Mouse (Mus musculus) skeletal muscle tissue, postnatal 0 days (tissue): Measurements from ENCODE around the gene Cemip. TPM values are rescaled to one million over a fixed set of nuclear protein-coding genes. Genes with fewer than 3 reads are reported as not detected.

Experiments
- polyA plus RNA-seq: library from polyadenylated mRNA; unstranded; fragments of >200 nt; fragmentation: Nextera tagmentation; extraction: Ambion mirVana; gene quantifications from 2 replicates; pipeline ENCODE4 v1.2.1, GENCODE M21; 2015

Cemip gene
- 0.04 TPM in 1 of 2 replicates, not detected in the other for polyA plus RNA-seq

GRCm38 (mm10) chr7:84086039-84086829 is at the start of gene Cemip:
Gene Cemip, minus strand, starts transcription at chr7:84086502.

GRCm38 (mm10) chr7:83884021-83884658 is 202.2 kb downstream of the Cemip start, which contains the start of the genes Tlnrd1 and Mesd:
Gene Tlnrd1, minus strand, starts transcription at chr7:83884305.
Gene Mesd, plus strand, starts transcription at chr7:83884466.

Other genes starting within 250 kb of the Cemip start
- 5.7 and 8.2 TPM in 2 replicates for gene Tlnrd1, start 202.2 kb downstream of the Cemip start, polyA plus RNA-seq
- gene Mesd, start 202.0 kb downstream of the Cemip start, polyA plus RNA-seq, result 51.2 and 53.6 TPM in 2 replicates
- gene Abhd17c, start 65.4 kb upstream of the Cemip start, polyA plus RNA-seq, result 15.0 and 16.7 TPM in 2 replicates